In the genomic region with DNA sequence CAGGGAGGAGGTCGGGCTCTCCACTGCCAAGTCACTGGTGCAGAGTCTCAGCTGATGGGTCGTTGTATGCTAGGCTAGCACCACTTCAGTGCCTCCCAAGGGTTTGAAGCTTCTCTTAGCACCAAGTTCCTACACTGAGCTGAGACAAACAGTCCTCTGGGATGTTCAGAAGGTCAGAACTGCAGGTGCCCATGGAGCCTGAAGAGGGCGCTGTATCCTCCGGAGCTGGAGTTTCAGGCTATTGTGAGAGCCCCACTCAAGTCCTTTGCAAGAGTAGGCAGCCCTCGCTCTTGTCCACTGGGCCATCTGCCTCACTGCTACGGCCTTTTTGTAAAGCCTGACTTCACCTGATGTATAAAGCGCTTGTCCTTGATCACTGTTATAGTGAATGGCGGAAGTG, we compare ENCODE assay signal across 28 mouse cellular contexts. TPM values are rescaled to one million over a fixed set of nuclear protein-coding genes. Genes with fewer than 3 reads are reported as not detected.
DNase-seq lines count a peak whose midpoint lies in the region; ATAC-seq and TF ChIP-seq lines count a peak whose summit lies in the region.
"Had no signal": no experiment of that assay in that cellular context is flagged by ENCODE, and none has a peak within 500 bp of the region (broad histone marks: within the 10 kb centered on the region; RNA-seq: fewer than 3 reads in every experiment).

No protein-coding gene starts in this region.

- no peaks in the 10 kb centered on the region for H3K9me3 ChIP-seq in limb, embryonic 11.5 days (ENCODE audit: control insufficient read depth, low read length)
- no peaks in the 10 kb centered on the region for H3K9me3 ChIP-seq in limb, embryonic 10.5 days (replicated peaks)
- H3K9me3 ChIP-seq in E14TG2a.4 (ENCODE audit: low read length) (peaks cover 6% of the 10 kb centered on the region; the same call in 1 of the 2 replicates), ES-Bruce4 (replicated peaks; ENCODE audit: control insufficient read depth, insufficient read depth, low read length, poor library complexity, severe bottlenecking) (no peaks in the 10 kb centered on the region; the same call in 1 of the 2 replicates)
- no peaks in the 10 kb centered on the region for H3K9me3 ChIP-seq in stomach, postnatal 0 days (ENCODE audit: control insufficient read depth, low read length)
- H3K9me3 ChIP-seq: heart, embryonic 15.5 days; kidney, embryonic 15.5 days; limb, embryonic 15.5 days; stomach, embryonic 15.5 days had no signal

- H3K4me2 ChIP-seq in limb, embryonic 11.5 days (ENCODE audit: low read depth, severe bottlenecking), result no peak overlapping the region
- H3K4me2 ChIP-seq in stomach, postnatal 0 days (replicated peaks; ENCODE audit: low read depth), result no peak overlapping the region
- H3K4me2 ChIP-seq: heart, embryonic 15.5 days; kidney, embryonic 15.5 days; limb, embryonic 15.5 days; liver, embryonic 13.5 days; midbrain, embryonic 13.5 days; stomach, embryonic 15.5 days had no signal

- DNase-seq in limb, embryonic 11.5 days (ENCODE audit: low spot score), result peak; percentile 26
- DNase-seq in limb, embryonic 10.5 days (ENCODE audit: low spot score), result no peak
- DNase-seq in stomach, postnatal 0 days (ENCODE audit: low spot score), result no peak
- DNase-seq: adrenal gland, postnatal 14 days; B cell, adult 2 months; cerebellum, adult 11-12 months; forebrain, postnatal 0 days; gastrocnemius, postnatal 10 days; kidney, adult 11 months; kidney, postnatal 36 days; liver, embryonic 13.5 days; lung, adult 18-20 months; lung, postnatal 36 days; right cerebral cortex, postnatal 25 days had no signal

- TF ChIP-seq CTCF in E14TG2a.4 (conservative IDR thresholded peaks at IDR 0.05; ENCODE audit: low read length), result peak; percentile 18
- TF ChIP-seq CTCF in ES-Bruce4 (IDR thresholded peaks at IDR 0.05; ENCODE audit: low read depth, low read length), result peak; percentile 14
- 0 out of 2 replicates have a peak, but pooled peaks have one; percentile 15 for TF ChIP-seq CTCF in stomach, postnatal 0 days (IDR thresholded peaks at IDR 0.05; ENCODE audit: low read depth)

- no peak for TF ChIP-seq EP300 in ES-Bruce4 (IDR thresholded peaks at IDR 0.05; ENCODE audit: insufficient read depth, low read depth, low read length)
- TF ChIP-seq EP300 in stomach, postnatal 0 days (optimal IDR thresholded peaks at IDR 0.05), result no peak

- no peak for TF ChIP-seq POLR2A in ES-Bruce4 (IDR thresholded peaks at IDR 0.05; ENCODE audit: insufficient read depth, low read length)

- no peak for ATAC-seq in limb, embryonic 11.5 days (ENCODE audit: insufficient number of reproducible peaks, low FRiP score, low TSS enrichment, low read depth)
- no peak for ATAC-seq in stomach, postnatal 0 days (ENCODE audit: low FRiP score, low TSS enrichment)
- no peak for ATAC-seq in megakaryocyte progenitor cell, adult 5-6 weeks (replicated peaks; ENCODE audit: poor library complexity)
- ATAC-seq: forebrain, postnatal 0 days; midbrain, embryonic 13.5 days; Patski had no signal

- no peaks in the 10 kb centered on the region for H3K4me1 ChIP-seq in limb, embryonic 11.5 days (ENCODE audit: control insufficient read depth, insufficient read depth, low read length)
- no peaks in the 10 kb centered on the region; the same call in 1 of the 2 replicates for H3K4me1 ChIP-seq in limb, embryonic 10.5 days
- H3K4me1 ChIP-seq in E14TG2a.4 (replicated peaks; ENCODE audit: low read depth, low read length) (no peaks in the 10 kb centered on the region), ES-Bruce4 (ENCODE audit: control insufficient read depth, insufficient read depth, low read length) (no peaks in the 10 kb centered on the region)
- no peaks in the 10 kb centered on the region for H3K4me1 ChIP-seq in stomach, postnatal 0 days (replicated peaks; ENCODE audit: control insufficient read depth, insufficient read depth)
- H3K4me1 ChIP-seq: heart, embryonic 15.5 days; kidney, embryonic 15.5 days; liver, embryonic 13.5 days; megakaryocyte, embryonic 14.5 days; stomach, embryonic 15.5 days had no signal

- WGBS in limb, embryonic 11.5 days, result 70% methylated on average over 8 of the region's 8 CpGs
- 76% methylated on average over 8 of the region's 8 CpGs for WGBS in limb, embryonic 10.5 days
- WGBS in stomach, postnatal 0 days, result 82% methylated on average over 8 of the region's 8 CpGs

- no peak overlapping the region for H3K9ac ChIP-seq in limb, embryonic 11.5 days (ENCODE audit: low read length)
- no peak overlapping the region for H3K9ac ChIP-seq in ES-Bruce4 (ENCODE audit: low read depth, poor library complexity, severe bottlenecking)
- H3K9ac ChIP-seq in stomach, postnatal 0 days (ENCODE audit: low read length), result no peak overlapping the region
- H3K9ac ChIP-seq: forebrain, postnatal 0 days; heart, embryonic 15.5 days; kidney, embryonic 15.5 days; limb, embryonic 15.5 days; liver, embryonic 13.5 days; midbrain, embryonic 13.5 days; stomach, embryonic 15.5 days had no signal

- H3K27ac ChIP-seq in limb, embryonic 11.5 days (replicated peaks; ENCODE audit: low read depth, low read length), result no peak overlapping the region
- H3K27ac ChIP-seq in limb, embryonic 10.5 days, result no peak overlapping the region
- H3K27ac ChIP-seq in ES-Bruce4 (ENCODE audit: insufficient read depth, low read length), result no peak overlapping the region
- no peak overlapping the region for H3K27ac ChIP-seq in stomach, postnatal 0 days (replicated peaks)
- H3K27ac ChIP-seq: heart, embryonic 15.5 days; kidney, embryonic 15.5 days; limb, embryonic 15.5 days; liver, embryonic 13.5 days; midbrain, embryonic 13.5 days; stomach, embryonic 15.5 days had no signal

- H3K27me3 ChIP-seq in limb, embryonic 11.5 days (ENCODE audit: control insufficient read depth, insufficient read depth, low read length), result no peaks in the 10 kb centered on the region
- no peaks in the 10 kb centered on the region for H3K27me3 ChIP-seq in limb, embryonic 10.5 days (ENCODE audit: low read depth, poor library complexity, severe bottlenecking)
- H3K27me3 ChIP-seq in E14TG2a.4 (ENCODE audit: insufficient read depth, low read length), result no peaks in the 10 kb centered on the region
- H3K27me3 ChIP-seq in ES-Bruce4 (ENCODE audit: control insufficient read depth, insufficient read depth, low read length, poor library complexity, severe bottlenecking), result no peaks in the 10 kb centered on the region
- no peaks in the 10 kb centered on the region for H3K27me3 ChIP-seq in stomach, postnatal 0 days (ENCODE audit: control insufficient read depth, insufficient read depth, low read length)
- H3K27me3 ChIP-seq: heart, embryonic 15.5 days; kidney, embryonic 15.5 days; liver, embryonic 13.5 days; megakaryocyte, embryonic 14.5 days; midbrain, embryonic 13.5 days; stomach, embryonic 15.5 days had no signal

- no peak overlapping the region for H3K4me3 ChIP-seq in limb, embryonic 11.5 days (ENCODE audit: low read depth, low read length)
- H3K4me3 ChIP-seq in limb, embryonic 10.5 days, result no peak overlapping the region
- no peak overlapping the region for H3K4me3 ChIP-seq in E14TG2a.4 (replicated peaks; ENCODE audit: low read length)
- no peak overlapping the region for H3K4me3 ChIP-seq in ES-Bruce4 (ENCODE audit: low read depth, low read length)
- H3K4me3 ChIP-seq in stomach, postnatal 0 days (ENCODE audit: low read depth, low read length), result no peak overlapping the region
- H3K4me3 ChIP-seq: erythroblast, embryonic 14.5 days; heart, embryonic 15.5 days; kidney, embryonic 15.5 days; limb, embryonic 15.5 days; liver, embryonic 13.5 days; megakaryocyte, embryonic 14.5 days; midbrain, embryonic 13.5 days; stomach, embryonic 15.5 days had no signal

- no peaks in the 10 kb centered on the region for H3K36me3 ChIP-seq in limb, embryonic 11.5 days (ENCODE audit: control insufficient read depth, insufficient read depth, low read length)
- H3K36me3 ChIP-seq in limb, embryonic 10.5 days, result no peaks in the 10 kb centered on the region
- H3K36me3 ChIP-seq in E14TG2a.4 (ENCODE audit: insufficient read depth, low read length) (no peaks in the 10 kb centered on the region), ES-Bruce4 (ENCODE audit: control insufficient read depth, insufficient read depth, low read length, poor library complexity, severe bottlenecking) (no peaks in the 10 kb centered on the region)
- H3K36me3 ChIP-seq in stomach, postnatal 0 days (ENCODE audit: control insufficient read depth, insufficient read depth, low read length), result no peaks in the 10 kb centered on the region
- H3K36me3 ChIP-seq: heart, embryonic 15.5 days; kidney, embryonic 15.5 days; limb, embryonic 15.5 days; liver, embryonic 13.5 days; midbrain, embryonic 13.5 days; stomach, embryonic 15.5 days had no signal

RNA-seq across cellular contexts. Expression of a gene that starts 6.8 kb away (rescaled TPM):
- 51.1 and 51.9 TPM in 2 replicates for polyA plus RNA-seq in limb, embryonic 11.5 days (2014; fragmentation: Nextera tagmentation; extraction: Ambion mirVana)
- polyA plus RNA-seq in limb, embryonic 10.5 days (2016; fragmentation: Nextera tagmentation; extraction: Ambion mirVana), result 29.3 and 35.2 TPM in 2 replicates
- polyA plus RNA-seq in ES-Bruce4 (2011; ENCODE audit: insufficient read depth, insufficient read length, low read depth, missing spikeins), result 1.8 TPM in 2 replicates
- polyA plus RNA-seq in stomach, postnatal 0 days (2015; fragmentation: Nextera tagmentation; extraction: Ambion mirVana), result 20.6 and 20.9 TPM in 2 replicates
- not detected in 2 replicates for total RNA-seq in megakaryocyte progenitor cell, adult 5-6 weeks (2015)
- not detected in 2 replicates for total RNA-seq in megakaryocyte progenitor cell, adult 5-6 weeks (2017)
- total RNA-seq: common myeloid progenitor, adult 5-6 weeks; MEL; monocyte, adult 5-6 weeks had no signal
- polyA plus RNA-seq: erythroblast, embryonic 14.5 days had no signal
